Mouse (Mus musculus) gastrocnemius, postnatal 14 days (tissue): ENCODE data around the gene Nrtn. TPM values are rescaled to one million over a fixed set of nuclear protein-coding genes. Genes with fewer than 3 reads are reported as not detected.

Experiments used
- DNase-seq: peaks from one replicate; pipeline ENCODE4 v3.0.0; 2021; ENCODE audit warnings: mixed read lengths
- intact Hi-C: fragments of 180-260 bp; cut with DNase I; formaldehyde crosslinking; loops from one replicate; pipeline ENCODE4 v1.15.1; 2025; ENCODE audit warnings: low total_unique reads
- total RNA-seq, 2 experiments: library from RNA; stranded (reverse); gene quantifications; 2 replicates each; pipeline ENCODE4 v1.2.3; 2021

Nrtn gene
- total RNA-seq, 2 experiments from 2014 or later = 0.47 to 1.4 TPM

- DNase-seq = peak; percentile 86
- intact Hi-C loops = no loop called here
These were observed 7.4 kb upstream of the Nrtn start, which contains the start of gene Dus3l for GRCm38 (mm10) chr17:56764474-56765354. Gene Dus3l (plus strand): TSS chr17:56764757.

- no peak for DNase-seq
- intact Hi-C loops = no loop called here
These were observed 6.5 kb upstream of the Nrtn start for GRCm38 (mm10) chr17:56763741-56764250.

DNA sequence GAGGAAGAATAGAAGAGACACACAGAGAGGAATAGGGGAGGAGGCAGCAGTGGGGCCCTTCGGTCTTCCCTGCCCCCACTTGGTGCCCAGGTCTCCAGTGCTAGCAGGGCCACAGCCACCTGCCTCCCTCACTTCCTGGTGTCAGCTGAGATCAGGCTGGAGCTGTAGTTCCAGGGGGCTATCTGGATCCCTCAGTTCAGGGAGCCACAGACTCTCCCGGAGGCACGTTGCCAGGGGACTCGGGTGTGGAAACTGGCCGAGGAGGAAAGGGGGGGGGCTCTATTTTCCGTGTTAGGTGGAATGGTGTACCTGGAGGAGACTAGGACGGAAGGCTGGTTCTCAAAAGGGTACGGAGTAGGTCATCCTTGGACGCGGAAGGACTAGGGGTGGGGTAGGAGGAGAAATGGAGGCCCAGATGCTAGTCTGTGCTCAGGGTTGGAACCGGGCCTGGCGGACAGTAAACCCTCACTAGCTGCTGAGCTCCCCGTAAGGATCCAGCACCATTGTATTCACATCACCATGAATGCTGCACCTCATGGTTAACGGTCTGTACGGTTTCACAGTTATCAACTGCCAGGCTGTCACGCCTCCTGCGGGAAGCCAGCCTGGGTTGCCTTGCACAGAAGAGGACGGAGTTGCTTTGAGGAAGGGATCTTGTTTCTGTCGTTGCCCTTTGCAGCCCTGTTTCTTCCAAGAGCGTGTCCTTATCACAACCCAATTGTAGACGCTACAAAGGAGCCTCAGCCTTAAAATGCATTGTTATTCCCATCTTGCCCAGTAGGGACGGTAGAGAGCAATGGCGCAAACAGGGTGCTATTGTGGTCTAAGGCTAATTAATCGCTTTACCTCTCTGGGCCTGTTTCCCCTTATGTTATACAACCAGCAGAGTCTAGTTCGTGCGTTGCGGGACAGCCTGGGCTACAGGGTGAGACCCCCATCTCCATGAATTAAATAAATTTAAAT, 5.7 kb upstream of the Nrtn start:
- intact Hi-C loops = no loop called here
- DNase-seq = no peak

DNA sequence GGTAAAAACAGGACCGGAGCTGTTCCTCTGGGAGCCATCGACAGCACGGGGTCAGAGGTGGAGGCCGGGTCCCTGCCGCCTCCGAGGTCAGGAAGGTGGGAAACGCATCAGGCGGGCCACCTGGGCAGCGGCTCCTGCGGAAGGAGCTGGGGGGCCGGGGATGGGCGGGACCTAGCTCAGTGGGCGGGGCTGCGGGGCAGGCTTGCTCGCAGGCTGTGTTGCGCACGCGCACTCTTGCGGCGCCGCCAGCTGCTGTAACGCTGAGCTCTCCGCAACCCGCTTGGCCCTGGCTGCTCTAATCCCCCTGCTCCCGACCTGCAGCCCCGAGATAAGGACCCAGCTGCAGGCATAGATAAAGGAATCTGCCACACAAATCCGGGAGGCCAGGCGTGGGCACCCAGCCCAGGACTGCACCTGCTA, 4.7 kb upstream of the Nrtn start:
- DNase-seq = peak; percentile 90
- intact Hi-C loops = no loop called here

- DNase-seq = no peak
- intact Hi-C loops = no loop called here
These were observed 3.7 kb upstream of the Nrtn start for GRCm38 (mm10) chr17:56761077-56761476.

- intact Hi-C loops = loop anchor here (5.0 kb wide), 1 partner anchor 37 kb away; no protein-coding TSS in a partner anchor
- DNase-seq = no peak
These were observed 1.9 kb upstream of the Nrtn start for GRCm38 (mm10) chr17:56759261-56759660.

DNA sequence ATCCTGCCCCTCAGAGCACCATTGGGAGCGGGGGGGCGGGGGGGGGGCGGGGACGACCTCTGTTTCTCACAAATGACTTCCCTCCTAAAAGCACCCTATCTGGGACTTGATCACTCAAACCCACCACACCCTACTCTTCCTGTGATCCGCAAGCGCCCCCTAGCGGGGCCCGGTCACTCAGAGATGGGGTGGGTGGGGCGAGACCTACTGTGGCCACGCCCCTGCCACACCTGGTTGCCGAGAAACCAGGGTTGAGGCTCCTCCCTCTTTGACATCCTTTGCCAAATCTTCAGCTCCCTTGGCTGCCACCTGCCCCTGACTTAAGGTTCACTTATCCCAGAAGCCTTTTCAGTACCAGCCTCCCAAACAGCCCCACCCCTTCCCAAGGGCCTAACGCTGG, 802 bp upstream of the Nrtn start:
- no peak for DNase-seq
- intact Hi-C loops = loop anchor here (5.0 kb wide), 1 partner anchor 36 kb away; no protein-coding TSS in a partner anchor

DNA sequence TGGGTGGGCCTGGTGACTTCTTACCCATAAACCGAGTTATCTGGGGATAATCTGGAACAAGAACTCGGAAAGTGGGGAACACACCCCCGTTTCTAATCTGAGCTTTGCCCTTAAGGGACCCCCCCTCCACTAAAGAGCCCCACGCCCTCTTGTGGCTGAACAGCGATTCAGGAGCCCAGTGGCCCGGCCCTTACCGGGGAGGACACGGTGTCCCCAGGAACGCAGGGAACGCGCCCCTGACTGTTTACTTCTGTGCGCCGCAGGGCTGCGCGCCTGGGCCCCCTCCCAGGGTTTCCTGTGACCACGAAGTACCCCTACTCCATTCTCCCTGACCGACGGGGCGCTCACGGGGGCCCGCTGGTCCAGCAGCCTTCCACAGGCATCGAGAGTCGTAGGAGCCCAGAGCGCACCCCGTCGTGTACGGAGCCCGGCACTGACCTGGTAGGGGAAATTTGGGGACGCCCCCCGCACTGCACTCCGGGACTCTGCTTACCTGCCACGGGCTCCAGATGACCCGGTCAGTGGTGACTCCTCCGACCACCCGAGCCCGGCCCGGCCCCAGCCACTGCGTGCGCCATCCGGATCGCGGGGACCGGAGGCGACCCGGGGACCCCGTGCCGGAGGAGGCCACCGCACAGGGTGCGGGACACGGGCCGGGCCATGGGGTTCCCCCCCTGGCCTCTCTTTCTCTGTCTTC, 479 bp downstream of the Nrtn start:
- intact Hi-C loops = loop anchor here (5.0 kb wide), 1 partner anchor 35 kb away; no protein-coding TSS in a partner anchor
- DNase-seq = no peak

DNA sequence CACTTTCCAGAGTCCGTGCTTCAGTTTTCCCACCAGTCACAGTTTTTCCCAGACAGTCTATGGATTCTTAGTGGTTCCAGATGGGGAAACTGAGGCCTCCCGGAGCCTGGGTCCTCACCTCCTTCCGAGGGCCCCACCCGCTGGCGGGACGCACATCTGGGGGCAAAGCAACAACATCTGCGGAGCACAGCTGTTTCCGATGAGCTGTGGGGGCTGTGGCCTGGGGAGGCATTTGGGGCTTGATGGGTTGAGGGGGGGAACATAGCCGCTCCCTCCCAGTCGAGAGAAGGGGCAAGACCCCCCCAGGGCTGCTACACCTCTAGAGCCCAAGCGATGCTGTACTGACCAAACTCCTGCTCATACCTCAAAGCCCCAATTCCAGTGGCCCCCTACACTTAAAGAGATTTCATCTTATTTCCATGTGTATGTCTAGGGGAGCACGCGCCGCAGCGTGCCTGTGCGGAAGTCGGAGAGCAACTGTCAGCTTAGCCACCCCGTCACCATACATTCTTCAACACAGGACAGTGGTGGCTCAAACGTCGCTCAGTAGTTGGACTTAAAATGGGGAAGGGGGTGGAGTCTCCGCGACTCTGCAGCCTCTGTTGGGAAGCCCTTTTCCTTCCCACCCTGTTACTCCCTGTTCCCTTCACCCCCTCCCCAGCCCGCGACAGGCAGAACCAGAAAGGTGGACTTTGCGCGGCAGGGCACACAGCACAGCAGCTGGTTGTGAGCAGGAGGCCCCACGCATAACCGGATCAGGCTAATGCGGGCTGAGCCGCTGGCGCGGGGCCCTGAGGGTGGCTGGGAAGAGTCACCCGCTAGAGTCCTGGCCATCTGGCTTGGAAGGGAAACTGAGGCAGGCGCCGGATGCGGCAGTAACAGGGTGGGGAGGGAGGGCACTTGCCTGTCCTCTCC, 2.8 kb downstream of the Nrtn start:
- DNase-seq = no peak
- intact Hi-C loops = loop anchor here (5.0 kb wide), 1 partner anchor 32 kb away; no protein-coding TSS in a partner anchor

- intact Hi-C loops = no loop called here
- DNase-seq = no peak
These were observed 3.9 kb downstream of the Nrtn start for GRCm38 (mm10) chr17:56753452-56753851.

GRCm38 (mm10) chr17:56751404-56752072, 5.8 kb downstream of the Nrtn start:
- DNase-seq = no peak

DNA sequence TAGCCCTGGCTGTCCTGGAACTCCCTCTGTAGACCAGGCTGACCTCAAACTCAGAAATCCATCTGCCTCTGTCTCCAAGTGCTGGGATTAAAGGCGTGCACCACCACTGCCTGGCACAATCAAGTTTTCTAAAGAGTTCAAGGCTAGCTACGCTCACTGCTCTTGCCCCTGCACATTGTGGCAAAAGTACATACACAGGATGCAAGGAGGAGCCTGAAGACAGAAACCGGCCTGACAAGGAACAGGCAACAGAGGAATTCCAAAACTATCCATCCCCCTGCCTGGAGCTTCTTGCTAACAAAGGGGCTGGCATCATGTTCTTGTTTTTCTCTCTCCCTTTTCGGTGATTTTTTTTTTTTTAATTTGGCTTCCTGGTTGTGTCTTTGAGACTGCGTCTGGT, 13.2 kb downstream of the Nrtn start:
- intact Hi-C loops = no loop called here
- no peak for DNase-seq

More at GRCm38 (mm10) chr17:56751404-56752072, 5.8 kb downstream of the Nrtn start:
- intact Hi-C loops = no loop called here

- DNase-seq = no peak
- intact Hi-C loops = no loop called here
These were observed 16.6 kb downstream of the Nrtn start for GRCm38 (mm10) chr17:56740788-56741160.

- DNase-seq = no peak
- intact Hi-C loops = no loop called here
These were observed 17.1 kb downstream of the Nrtn start for GRCm38 (mm10) chr17:56740118-56740787.

DNA sequence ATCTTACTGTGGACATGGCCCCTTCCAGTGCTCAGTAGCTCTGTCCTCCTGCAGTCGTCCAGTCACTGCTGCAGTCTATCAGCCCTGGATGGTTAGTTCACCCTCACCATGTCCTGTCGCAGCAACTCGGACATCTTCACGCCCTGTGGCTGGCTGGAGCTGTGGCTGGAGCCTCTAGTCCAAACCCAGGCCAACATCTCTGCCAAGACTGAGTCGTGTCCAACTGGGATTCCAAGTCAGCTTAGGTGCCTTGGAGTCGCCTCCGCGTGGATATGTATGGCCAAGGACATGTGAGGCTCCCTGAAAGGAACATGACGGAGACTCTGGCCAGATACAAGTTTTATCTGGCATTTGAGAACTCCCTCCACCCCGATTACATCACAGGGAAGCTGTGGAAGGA, 19.1 kb downstream of the Nrtn start:
- intact Hi-C loops = no loop called here
- no peak for DNase-seq

DNA sequence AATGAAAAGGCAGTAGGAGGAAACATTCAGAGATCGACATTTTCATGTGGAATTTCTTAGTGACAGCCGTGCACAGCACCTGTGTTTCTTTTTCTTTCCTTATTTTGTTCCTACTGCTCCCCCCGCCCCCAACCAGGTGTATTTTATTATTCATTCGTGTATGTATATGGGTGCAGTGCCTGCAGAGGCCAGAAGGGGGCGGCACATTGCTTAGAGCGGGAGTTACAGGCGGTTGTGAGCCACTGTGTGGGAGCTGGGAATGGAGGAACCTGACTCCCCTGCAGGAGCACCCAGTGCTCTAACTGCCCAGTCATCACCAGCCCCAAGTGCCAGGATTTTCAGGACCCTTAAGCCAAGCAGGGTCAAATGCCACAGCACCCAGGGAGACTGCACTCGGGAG, 20.8 kb downstream of the Nrtn start:
- DNase-seq = no peak
- intact Hi-C loops = no loop called here

DNA sequence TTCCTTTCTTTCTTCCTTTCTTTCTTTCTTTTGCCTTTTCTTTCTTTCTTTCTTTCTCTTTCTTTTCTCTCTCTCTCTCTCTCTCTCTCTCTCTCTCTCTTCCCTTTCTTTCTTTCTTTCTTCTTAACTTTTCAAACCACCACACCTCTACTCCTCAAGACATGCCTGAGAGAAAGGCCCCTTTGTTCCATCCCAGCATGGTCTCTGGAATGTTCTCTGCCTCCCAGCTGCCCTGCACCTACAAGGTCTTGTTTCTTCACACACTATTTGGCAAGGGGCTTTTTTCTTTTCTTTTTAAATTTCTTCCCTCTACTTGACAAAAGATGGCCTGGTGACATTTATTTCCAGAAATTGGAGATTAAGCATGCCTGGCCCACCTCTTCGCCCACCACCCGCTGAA, 27.7 kb downstream of the Nrtn start:
- no peak for DNase-seq
- intact Hi-C loops = no loop called here
